Mouse (Mus musculus) lung, adult 2 months (tissue): ENCODE data around the gene Psmc3ip.

Experiments used
- CTCF ChIP-seq: fragments of 200-500 bp; IDR thresholded peaks from 2 replicates; pipeline ENCODE4 v1.5.1; 2011; ENCODE audit warnings: mild to moderate bottlenecking, low read length, control low read depth; ENCODE audit not compliant: insufficient read depth
- POLR2A ChIP-seq: fragments of 200-500 bp; IDR thresholded peaks from 2 replicates; pipeline ENCODE4 v1.6.1; 2011; ENCODE audit warnings: low read depth, mild to moderate bottlenecking, control low read depth, low read length, borderline replicate concordance; ENCODE audit errors: extremely low read depth

DNA sequence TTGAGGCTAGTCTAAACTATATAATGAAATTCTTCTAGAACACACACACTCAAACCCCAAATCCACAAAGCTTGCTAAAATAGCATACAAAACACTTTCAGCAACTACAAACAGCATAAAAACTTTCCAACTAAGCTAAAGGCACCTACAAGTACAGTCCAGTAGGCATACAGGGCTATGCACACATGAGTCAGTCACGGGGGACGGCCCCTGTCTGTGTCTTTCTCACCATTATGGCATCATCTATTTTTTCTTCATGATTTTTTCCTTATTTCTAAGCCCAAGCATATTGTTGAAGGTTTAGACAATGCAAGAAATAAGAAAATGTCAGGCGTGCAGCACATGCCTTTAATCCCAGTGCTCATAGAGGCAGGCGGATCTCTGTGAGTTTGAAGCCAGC, 15.9 kb upstream of the Psmc3ip start:
- no peak for TF ChIP-seq CTCF
- no peak for TF ChIP-seq POLR2A
